Mouse (Mus musculus): ENCODE results near the gene Epn1. TPM values are rescaled to one million over a fixed set of nuclear protein-coding genes. Genes with fewer than 3 reads are reported as not detected.

Epn1 gene
- polyA plus RNA-seq, 1 experiment from 2014 or later = 55.8 TPM

DNA sequence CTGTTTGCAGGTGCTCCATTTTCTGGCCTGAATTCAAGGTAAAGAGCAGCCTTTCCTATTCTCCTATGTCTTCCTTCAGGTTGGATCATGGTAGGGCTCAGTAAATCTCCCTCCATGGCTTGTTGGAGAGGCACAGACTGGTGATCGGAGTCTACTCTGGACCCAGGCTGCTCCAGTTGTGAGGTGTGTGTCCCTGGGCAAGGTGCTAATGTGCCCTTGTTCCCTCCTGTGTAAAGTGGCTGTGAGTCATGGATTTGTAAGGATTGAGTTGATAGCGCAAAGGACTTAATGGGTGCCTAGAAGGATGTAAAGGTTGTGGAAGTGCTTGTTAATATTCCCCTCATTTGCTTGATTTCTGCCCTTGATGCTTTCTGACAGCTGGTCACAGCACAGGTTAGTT lies 1.9 kb downstream of the Epn1 start:
- 95% methylated on average over 2 of the region's 2 CpGs for WGBS
- Histone ChIP-seq H3K27me3 (ENCODE audit: control insufficient read depth, insufficient read depth, low read length) (no peaks in the 10 kb centered on the region), H3K36me3 (ENCODE audit: control insufficient read depth, insufficient read depth) (peaks cover 27% of the 10 kb centered on the region), H3K4me2 (ENCODE audit: low read depth, low read length) (peak overlapping the region; percentile 81; the same call in 1 of the 2 replicates), H3K27ac (ENCODE audit: low read length) (no peak overlapping the region), H3K9me3 (replicated peaks; ENCODE audit: control insufficient read depth, low read length) (no peaks in the 10 kb centered on the region), H3K4me1 (ENCODE audit: control insufficient read depth, insufficient read depth, low read length) (peaks cover 18% of the 10 kb centered on the region), H3K4me3 (ENCODE audit: low read length) (no peak overlapping the region), H3K9ac (ENCODE audit: low read length) (no peak overlapping the region)
- ATAC-seq (replicated peaks; ENCODE audit: extremely low read depth, insufficient read depth, low FRiP score) = no peak

DNA sequence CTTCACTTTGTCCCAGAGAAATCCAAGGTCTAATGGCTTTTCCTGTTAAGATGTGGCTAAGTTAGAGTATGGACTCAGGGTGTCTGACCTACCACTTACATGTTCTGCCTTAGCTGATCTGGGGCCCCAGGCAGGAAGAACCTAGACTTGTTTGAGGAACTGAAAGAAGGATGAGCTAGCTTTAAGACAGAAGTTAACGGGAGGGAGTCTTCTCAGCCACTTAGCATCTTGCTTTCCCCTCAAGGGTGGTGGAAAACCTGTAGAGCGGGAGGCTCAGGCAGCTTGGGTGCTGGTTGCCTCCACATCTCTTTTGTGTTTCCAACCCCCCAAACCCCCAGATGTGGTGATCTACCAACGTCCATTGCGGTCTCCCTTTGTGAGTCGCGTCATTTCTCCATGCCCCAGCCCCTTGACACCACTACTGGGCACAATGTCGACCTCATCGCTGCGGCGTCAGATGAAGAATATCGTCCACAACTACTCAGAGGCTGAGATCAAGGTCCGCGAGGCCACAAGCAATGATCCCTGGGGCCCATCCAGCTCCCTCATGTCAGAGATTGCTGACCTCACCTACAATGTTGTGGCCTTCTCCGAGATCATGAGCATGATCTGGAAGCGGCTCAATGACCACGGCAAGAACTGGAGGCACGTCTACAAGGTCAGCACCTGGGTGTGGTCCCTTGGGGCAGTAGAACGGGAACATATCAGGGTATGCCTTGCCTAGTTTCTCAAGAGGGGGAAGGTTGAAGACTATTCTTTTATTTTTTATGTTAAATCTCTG lies 3.5 kb downstream of the Epn1 start:
- H3K9me3 ChIP-seq (replicated peaks; ENCODE audit: control insufficient read depth, low read length) = no peaks in the 10 kb centered on the region
- no peaks in the 10 kb centered on the region for H3K27me3 ChIP-seq (ENCODE audit: control insufficient read depth, insufficient read depth, low read length)
- no peak overlapping the region for H3K9ac ChIP-seq (ENCODE audit: low read length)
- H3K4me2 ChIP-seq (ENCODE audit: low read depth, low read length) = no peak overlapping the region
- H3K4me1 ChIP-seq (ENCODE audit: control insufficient read depth, insufficient read depth, low read length) = peaks cover 18% of the 10 kb centered on the region
- no peak overlapping the region for H3K27ac ChIP-seq (ENCODE audit: low read length)
- WGBS = 88% methylated on average over 18 of the region's 18 CpGs
- H3K4me3 ChIP-seq (ENCODE audit: low read length) = no peak overlapping the region
- ATAC-seq (replicated peaks; ENCODE audit: extremely low read depth, insufficient read depth, low FRiP score) = no peak
- H3K36me3 ChIP-seq (ENCODE audit: control insufficient read depth, insufficient read depth) = peaks cover 18% of the 10 kb centered on the region

DNA sequence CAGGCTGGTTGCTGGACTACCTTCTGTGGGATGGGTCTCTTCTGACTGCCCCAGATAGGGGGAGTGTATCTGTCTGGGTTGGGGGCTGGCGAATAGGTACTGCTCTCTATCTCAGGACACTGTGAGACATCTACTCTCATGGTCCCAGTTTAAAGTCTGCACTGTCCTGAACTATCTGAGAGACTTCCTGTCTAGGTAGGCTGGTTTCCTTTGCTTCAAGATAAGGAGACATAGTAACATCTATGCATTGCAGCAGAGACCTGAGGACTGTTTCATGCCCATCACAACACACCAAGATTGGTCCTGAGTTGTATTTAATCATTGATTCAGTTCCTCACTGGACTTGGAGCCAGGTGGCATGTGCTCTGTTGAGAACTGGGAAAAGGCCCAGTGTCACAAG lies 5.5 kb downstream of the Epn1 start:
- H3K27ac ChIP-seq (ENCODE audit: low read length) = no peak overlapping the region
- H3K4me1 ChIP-seq (ENCODE audit: control insufficient read depth, insufficient read depth, low read length) = peaks cover 18% of the 10 kb centered on the region
- ATAC-seq (replicated peaks; ENCODE audit: extremely low read depth, insufficient read depth, low FRiP score) = no peak
- no peak overlapping the region for H3K4me3 ChIP-seq (ENCODE audit: low read length)
- peaks cover 24% of the 10 kb centered on the region for H3K36me3 ChIP-seq (ENCODE audit: control insufficient read depth, insufficient read depth)
- H3K27me3 ChIP-seq (ENCODE audit: control insufficient read depth, insufficient read depth, low read length) = no peaks in the 10 kb centered on the region
- no peak overlapping the region for H3K9ac ChIP-seq (ENCODE audit: low read length)
- H3K4me2 ChIP-seq (ENCODE audit: low read depth, low read length) = no peak overlapping the region
- H3K9me3 ChIP-seq (replicated peaks; ENCODE audit: control insufficient read depth, low read length) = no peaks in the 10 kb centered on the region
- 73% methylated on average over 1 of the region's 1 CpGs for WGBS

DNA sequence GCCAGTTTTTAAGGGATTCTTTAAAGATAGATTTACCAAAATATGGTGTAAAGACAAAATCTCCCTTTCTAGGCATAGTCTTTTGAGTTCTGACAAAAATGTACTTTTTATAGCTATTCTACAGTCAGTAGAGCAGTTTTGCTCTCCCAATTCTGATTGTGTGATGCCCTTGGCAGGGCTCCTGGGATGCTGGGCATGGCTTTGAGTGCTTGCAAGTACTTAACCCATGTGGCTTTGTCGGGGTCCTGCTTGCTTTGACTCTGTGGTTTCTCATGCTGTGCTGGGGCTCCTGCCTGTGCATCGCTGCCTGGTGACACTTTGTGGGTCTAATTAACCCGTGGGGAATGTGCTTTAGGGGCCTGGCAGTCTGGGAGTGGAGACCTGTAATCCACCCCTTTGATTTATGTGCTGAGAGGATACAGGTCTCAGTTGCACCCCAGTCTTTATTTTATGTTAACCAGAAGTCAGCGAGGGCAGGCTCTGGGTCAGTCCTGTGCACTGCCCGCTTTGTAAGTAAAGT lies 6.9 kb downstream of the Epn1 start:
- Histone ChIP-seq H3K4me2 (ENCODE audit: low read depth, low read length) (no peak overlapping the region), H3K36me3 (ENCODE audit: control insufficient read depth, insufficient read depth) (peaks cover 36% of the 10 kb centered on the region), H3K27ac (ENCODE audit: low read length) (no peak overlapping the region), H3K4me3 (ENCODE audit: low read length) (no peak overlapping the region), H3K9me3 (replicated peaks; ENCODE audit: control insufficient read depth, low read length) (no peaks in the 10 kb centered on the region), H3K9ac (ENCODE audit: low read length) (no peak overlapping the region), H3K27me3 (ENCODE audit: control insufficient read depth, insufficient read depth, low read length) (no peaks in the 10 kb centered on the region), H3K4me1 (ENCODE audit: control insufficient read depth, insufficient read depth, low read length) (peaks cover 6% of the 10 kb centered on the region)
- WGBS = 85% methylated on average over 5 of the region's 5 CpGs
- ATAC-seq (replicated peaks; ENCODE audit: extremely low read depth, insufficient read depth, low FRiP score) = no peak

DNA sequence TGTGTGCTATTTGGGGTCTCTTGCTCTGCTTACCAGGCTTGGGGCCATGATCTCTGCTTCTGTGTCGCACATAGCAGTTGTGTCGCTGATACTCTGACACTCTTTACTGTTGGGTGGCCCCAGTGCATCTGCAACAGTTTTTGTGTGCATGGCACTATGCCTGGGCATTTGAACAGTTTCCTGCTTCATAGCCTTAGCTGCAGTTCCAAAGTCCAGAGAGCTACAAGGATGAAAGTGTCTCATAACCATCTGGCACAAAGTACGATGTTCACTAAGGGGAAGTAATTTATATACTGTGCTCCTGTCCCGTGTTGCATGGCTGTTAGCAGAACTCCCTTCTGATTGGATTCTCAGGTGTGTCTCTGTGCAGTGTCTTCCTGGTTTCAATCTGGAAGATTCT lies 7.9 kb downstream of the Epn1 start:
- H3K9ac ChIP-seq (ENCODE audit: low read length) = no peak overlapping the region
- H3K4me1 ChIP-seq (ENCODE audit: control insufficient read depth, insufficient read depth, low read length) = no peaks in the 10 kb centered on the region
- WGBS = 91% methylated on average over 4 of the region's 4 CpGs
- no peak for ATAC-seq (replicated peaks; ENCODE audit: extremely low read depth, insufficient read depth, low FRiP score)
- no peak overlapping the region for H3K4me3 ChIP-seq (ENCODE audit: low read length)
- H3K27me3 ChIP-seq (ENCODE audit: control insufficient read depth, insufficient read depth, low read length) = no peaks in the 10 kb centered on the region
- H3K27ac ChIP-seq (ENCODE audit: low read length) = no peak overlapping the region
- no peaks in the 10 kb centered on the region for H3K9me3 ChIP-seq (replicated peaks; ENCODE audit: control insufficient read depth, low read length)
- H3K4me2 ChIP-seq (ENCODE audit: low read depth, low read length) = no peak overlapping the region
- H3K36me3 ChIP-seq (ENCODE audit: control insufficient read depth, insufficient read depth) = peaks cover 41% of the 10 kb centered on the region

DNA sequence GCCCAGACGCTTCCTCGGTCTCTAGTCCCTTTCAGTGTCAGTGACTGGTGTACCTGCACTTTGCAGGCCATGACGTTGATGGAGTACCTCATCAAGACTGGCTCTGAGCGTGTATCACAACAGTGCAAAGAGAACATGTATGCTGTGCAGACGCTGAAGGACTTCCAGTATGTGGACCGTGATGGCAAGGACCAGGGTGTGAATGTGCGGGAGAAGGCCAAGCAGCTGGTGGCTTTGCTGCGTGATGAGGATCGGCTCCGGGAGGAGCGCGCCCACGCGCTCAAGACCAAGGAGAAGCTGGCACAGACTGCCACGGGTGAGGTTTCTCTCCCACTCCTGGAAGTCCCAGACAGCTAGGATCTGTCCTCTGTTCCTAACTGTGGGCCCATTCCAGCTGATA lies 9.8 kb downstream of the Epn1 start:
- Histone ChIP-seq H3K4me2 (ENCODE audit: low read depth, low read length) (no peak overlapping the region), H3K27ac (ENCODE audit: low read length) (no peak overlapping the region), H3K4me1 (ENCODE audit: control insufficient read depth, insufficient read depth, low read length) (no peaks in the 10 kb centered on the region), H3K9me3 (replicated peaks; ENCODE audit: control insufficient read depth, low read length) (no peaks in the 10 kb centered on the region), H3K9ac (ENCODE audit: low read length) (no peak overlapping the region), H3K36me3 (ENCODE audit: control insufficient read depth, insufficient read depth) (peaks cover 43% of the 10 kb centered on the region), H3K4me3 (ENCODE audit: low read length) (no peak overlapping the region), H3K27me3 (ENCODE audit: control insufficient read depth, insufficient read depth, low read length) (no peaks in the 10 kb centered on the region)
- no peak for ATAC-seq (replicated peaks; ENCODE audit: extremely low read depth, insufficient read depth, low FRiP score)
- 89% methylated on average over 15 of the region's 15 CpGs for WGBS

GRCm38 (mm10) chr7:5091008-5091728 lies 11.1 kb downstream of the Epn1 start:
- Histone ChIP-seq H3K4me1 (ENCODE audit: control insufficient read depth, insufficient read depth, low read length) (no peaks in the 10 kb centered on the region), H3K36me3 (ENCODE audit: control insufficient read depth, insufficient read depth) (peaks cover 56% of the 10 kb centered on the region), H3K9ac (ENCODE audit: low read length) (no peak overlapping the region), H3K4me3 (ENCODE audit: low read length) (no peak overlapping the region), H3K4me2 (ENCODE audit: low read depth, low read length) (no peak overlapping the region), H3K27ac (ENCODE audit: low read length) (no peak overlapping the region), H3K27me3 (ENCODE audit: control insufficient read depth, insufficient read depth, low read length) (no peaks in the 10 kb centered on the region), H3K9me3 (replicated peaks; ENCODE audit: control insufficient read depth, low read length) (no peaks in the 10 kb centered on the region)
- no peak for ATAC-seq (replicated peaks; ENCODE audit: extremely low read depth, insufficient read depth, low FRiP score)
- 84% methylated on average over 15 of the region's 15 CpGs for WGBS

GRCm38 (mm10) chr7:5092381-5092780 lies 12.3 kb downstream of the Epn1 start:
- H3K27me3 ChIP-seq (ENCODE audit: control insufficient read depth, insufficient read depth, low read length) = no peaks in the 10 kb centered on the region
- H3K9ac ChIP-seq (ENCODE audit: low read length) = no peak overlapping the region
- no peaks in the 10 kb centered on the region for H3K4me1 ChIP-seq (ENCODE audit: control insufficient read depth, insufficient read depth, low read length)
- no peak for ATAC-seq (replicated peaks; ENCODE audit: extremely low read depth, insufficient read depth, low FRiP score)
- H3K9me3 ChIP-seq (replicated peaks; ENCODE audit: control insufficient read depth, low read length) = no peaks in the 10 kb centered on the region
- H3K4me3 ChIP-seq (ENCODE audit: low read length) = no peak overlapping the region
- no peak overlapping the region for H3K27ac ChIP-seq (ENCODE audit: low read length)
- peaks cover 65% of the 10 kb centered on the region for H3K36me3 ChIP-seq (ENCODE audit: control insufficient read depth, insufficient read depth)
- 77% methylated on average over 6 of the region's 6 CpGs for WGBS
- H3K4me2 ChIP-seq (ENCODE audit: low read depth, low read length) = no peak overlapping the region

DNA sequence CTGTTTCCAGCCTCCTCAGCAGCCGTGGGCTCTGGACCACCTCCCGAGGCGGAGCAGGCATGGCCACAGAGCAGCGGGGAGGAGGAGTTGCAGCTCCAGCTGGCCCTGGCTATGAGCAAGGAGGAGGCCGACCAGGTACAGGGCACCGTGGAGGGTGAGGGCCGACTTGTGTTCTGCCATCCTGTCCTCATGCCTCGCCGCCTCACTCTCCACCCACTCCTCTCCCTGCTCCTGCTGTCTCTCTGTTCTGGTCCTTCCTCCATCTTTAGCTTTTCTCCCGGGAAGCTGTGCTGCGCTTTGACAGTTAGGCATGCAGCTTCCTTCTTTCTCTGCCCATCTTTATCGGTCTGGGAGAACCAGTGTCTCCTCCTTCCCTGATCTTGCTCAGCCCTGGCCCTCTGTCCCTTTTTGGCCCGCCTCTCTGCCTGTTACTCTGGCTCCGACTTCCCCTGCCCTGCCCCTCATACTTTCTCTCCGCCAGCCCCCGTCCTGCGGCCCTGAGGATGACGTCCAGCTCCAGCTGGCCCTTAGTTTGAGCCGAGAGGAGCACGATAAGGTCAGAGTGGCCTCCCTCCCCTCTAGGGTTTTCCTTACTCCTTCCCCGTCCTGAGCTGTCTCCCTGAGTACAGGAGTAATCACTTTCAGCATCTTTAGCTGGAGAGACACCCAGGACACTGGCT lies 12.9 kb downstream of the Epn1 start:
- no peak overlapping the region for H3K4me3 ChIP-seq (ENCODE audit: low read length)
- ATAC-seq (replicated peaks; ENCODE audit: extremely low read depth, insufficient read depth, low FRiP score) = no peak
- 73% methylated on average over 21 of the region's 21 CpGs for WGBS

More for the DNA sequence above, 12.9 kb downstream of the Epn1 start:
- no peak overlapping the region for H3K27ac ChIP-seq (ENCODE audit: low read length)
- peaks cover 71% of the 10 kb centered on the region for H3K36me3 ChIP-seq (ENCODE audit: control insufficient read depth, insufficient read depth)
- H3K9ac ChIP-seq (ENCODE audit: low read length) = no peak overlapping the region
- H3K9me3 ChIP-seq (replicated peaks; ENCODE audit: control insufficient read depth, low read length) = no peaks in the 10 kb centered on the region
- H3K27me3 ChIP-seq (ENCODE audit: control insufficient read depth, insufficient read depth, low read length) = no peaks in the 10 kb centered on the region
- H3K4me2 ChIP-seq (ENCODE audit: low read depth, low read length) = no peak overlapping the region
- H3K4me1 ChIP-seq (ENCODE audit: control insufficient read depth, insufficient read depth, low read length) = no peaks in the 10 kb centered on the region

Measured in heart, embryonic 16.5 days (tissue).